Mouse (Mus musculus) liver, adult 2 months (tissue): ENCODE data around the gene 9030025P20Rik. TPM values are rescaled to one million over a fixed set of nuclear protein-coding genes. Genes with fewer than 3 reads are reported as not detected.
"Not testable (repeated sequence)": the region's sequence is repeated elsewhere in the genome, so short reads cannot be mapped to it uniquely, and the experiment has no call there.

ENCODE experiments used
- DNase-seq: peaks from one replicate; pipeline ENCODE4 v3.0.0-alpha.2; 2011; ENCODE audit warnings: low read depth, low spot score; ENCODE audit errors: extremely low read depth
- H3K27ac ChIP-seq: fragments of 200-500 bp; replicated peaks from 2 replicates; pipeline ENCODE4 v1.5.1; 2012; ENCODE audit warnings: low read depth, mild to moderate bottlenecking, control low read depth, inconsistent platforms, low read length; ENCODE audit not compliant: insufficient read depth
- H3K27me3 ChIP-seq: fragments of 200-500 bp; 2 replicates; pipeline ENCODE4 v1.6.1; 2012; ENCODE audit warnings: mild to moderate bottlenecking, moderate library complexity, low read length, inconsistent platforms; ENCODE audit not compliant: control insufficient read depth, insufficient read depth
- H3K36me3 ChIP-seq: fragments of 200-500 bp; 2 replicates; pipeline ENCODE4 v1.6.1; 2012; ENCODE audit warnings: low read length, inconsistent platforms; ENCODE audit not compliant: control insufficient read depth, insufficient read depth
- H3K4me1 ChIP-seq: fragments of 200-500 bp; 2 replicates; pipeline ENCODE4 v1.6.1; 2011; ENCODE audit warnings: low read length; ENCODE audit not compliant: control insufficient read depth, insufficient read depth
- H3K4me3 ChIP-seq: fragments of 200-500 bp; 2 replicates; pipeline ENCODE4 v1.5.1; 2011; ENCODE audit warnings: low read depth, mild to moderate bottlenecking, control low read depth, low read length, moderate library complexity; ENCODE audit not compliant: insufficient read depth
- H3K79me2 ChIP-seq: fragments of 200-500 bp; 2 replicates; pipeline ENCODE4 v1.6.1; 2012; ENCODE audit warnings: inconsistent platforms, mild to moderate bottlenecking, low read length, moderate library complexity; ENCODE audit not compliant: control insufficient read depth, insufficient read depth
- H3K9ac ChIP-seq: fragments of 200-500 bp; 2 replicates; pipeline ENCODE4 v1.6.1; 2012; ENCODE audit warnings: low read depth, mild to moderate bottlenecking, control low read depth, inconsistent platforms, low read length
- CTCF ChIP-seq: fragments of 200-500 bp; IDR thresholded peaks from 2 replicates; pipeline ENCODE4 v1.5.1; 2011; ENCODE audit warnings: low read depth, low read length, control low read depth
- POLR2A ChIP-seq: fragments of 200-500 bp; IDR thresholded peaks from 2 replicates; pipeline ENCODE4 v1.6.1; 2011; ENCODE audit warnings: low read length, control low read depth; ENCODE audit not compliant: insufficient read depth; ENCODE audit errors: extremely low read depth
- WGBS: fragments of 180-500 bp; shearing (Covaris S2); methylation state at CpG from one replicate; pipeline ENCODE4 v1.1.7; 2018; 5-methylcytosine and 5-hydroxymethylcytosine counted together
- polyA plus RNA-seq: library from polyadenylated mRNA; depleted of rRNA; stranded (reverse); fragments of >200 nt; gene quantifications from 2 replicates; pipeline ENCODE4 v1.2.3, GENCODE M21; 2012
- total RNA-seq: library from RNA; depleted of rRNA; stranded (reverse); fragments of >200 nt; gene quantifications from 2 replicates; pipeline ENCODE4 v1.2.3, GENCODE M21; 2014

Gene 9030025P20Rik
- total and polyA plus RNA-seq, 2 experiments = 4.6 to 7.4 TPM

DNA sequence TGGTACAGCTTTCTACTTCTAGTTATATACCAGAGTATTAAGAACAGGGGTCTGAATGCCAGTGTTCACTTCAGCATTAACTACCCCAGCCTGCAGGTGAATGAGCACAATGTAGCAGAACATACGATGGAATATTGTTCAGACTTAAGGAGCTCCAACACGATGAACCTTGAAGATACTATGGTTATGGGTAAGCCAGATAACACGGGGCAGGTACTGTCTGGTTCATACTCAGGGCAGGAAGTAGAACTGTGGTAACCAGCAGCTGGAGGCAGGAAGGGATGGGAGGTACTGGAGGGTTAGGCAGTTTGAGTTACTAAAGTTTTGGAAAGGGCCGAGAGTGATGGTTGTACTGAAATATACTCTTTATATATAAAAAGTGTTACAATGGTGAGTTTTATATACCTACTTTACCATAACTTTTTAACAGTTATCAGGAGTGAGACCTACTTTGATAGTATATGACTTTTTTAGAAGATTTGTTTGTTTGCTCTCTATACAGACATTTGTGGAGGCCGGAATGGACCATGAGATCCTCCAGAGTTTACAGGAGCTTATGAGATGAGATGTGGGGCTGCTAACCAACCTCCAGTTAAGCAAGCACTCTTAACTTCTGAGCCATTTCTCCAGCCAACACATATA, 19.5 kb upstream of the 9030025P20Rik start:
- no peak overlapping the region for H3K4me3 ChIP-seq
- no peak for DNase-seq
- H3K36me3 ChIP-seq = peaks cover 8% of the 10 kb centered on the region
- H3K9ac ChIP-seq = no peak overlapping the region
- WGBS = 82% methylated on average over 5 of the region's 5 CpGs
- no peak overlapping the region for H3K27ac ChIP-seq
- TF ChIP-seq CTCF (no peak), POLR2A (no peak)
- no peaks in the 10 kb centered on the region for H3K27me3 ChIP-seq
- peaks cover 5% of the 10 kb centered on the region; the same call in 1 of the 2 replicates for H3K79me2 ChIP-seq
- peaks cover 5% of the 10 kb centered on the region for H3K4me1 ChIP-seq

DNA sequence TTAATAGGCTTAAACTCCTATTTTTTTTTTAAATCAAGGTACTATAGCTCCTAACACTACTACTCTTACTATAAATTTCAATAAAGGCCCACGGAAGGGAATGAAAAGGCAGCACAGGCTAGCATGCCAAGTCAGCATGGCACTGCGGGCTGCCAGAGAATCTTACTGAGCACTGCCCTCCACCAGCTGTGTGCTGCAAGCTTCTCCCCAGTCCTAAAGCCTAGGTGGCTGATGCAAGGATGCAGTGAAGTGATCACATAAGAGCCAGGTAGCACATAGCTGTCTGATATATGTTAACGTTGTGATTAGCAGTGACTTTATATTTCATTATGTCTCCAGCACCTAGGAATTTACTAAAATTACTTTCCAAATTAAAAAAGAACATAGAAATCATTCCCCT, 18.3 kb upstream of the 9030025P20Rik start:
- H3K4me1 ChIP-seq = peaks cover 5% of the 10 kb centered on the region

DNA sequence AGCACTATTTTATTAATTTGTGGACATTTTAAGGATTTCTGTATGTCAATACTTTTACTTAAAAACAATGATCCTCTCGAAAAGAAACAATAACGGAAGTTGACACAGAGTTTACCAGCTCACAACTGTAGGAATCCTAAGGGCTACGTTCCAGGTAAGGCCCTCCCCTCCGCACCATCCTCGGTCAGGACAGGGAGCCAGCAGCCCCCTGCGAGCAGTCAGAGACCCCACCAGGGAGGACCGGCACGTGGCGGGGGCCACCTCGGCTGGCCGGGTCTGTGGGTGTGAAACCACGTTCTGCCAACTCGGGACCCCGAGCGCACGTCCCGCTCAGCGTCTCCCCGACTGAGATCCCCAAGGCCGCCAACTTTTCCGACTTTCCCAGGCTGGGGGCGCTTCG, 17.7 kb upstream of the 9030025P20Rik start:
- peak; percentile 35 for DNase-seq
- under 1% methylated on average over 19 of the region's 23 CpGs for WGBS
- Histone ChIP-seq H3K36me3 (peaks cover 3% of the 10 kb centered on the region), H3K4me3 (peak overlapping the region; percentile 88), H3K27ac (peak overlapping the region; percentile 81; the same call in 1 of the 2 replicates), H3K4me1 (peaks cover 5% of the 10 kb centered on the region), H3K27me3 (no peaks in the 10 kb centered on the region), H3K9ac (peak overlapping the region; percentile 91), H3K79me2 (peaks cover 5% of the 10 kb centered on the region; the same call in 1 of the 2 replicates)
- TF ChIP-seq CTCF (no peak), POLR2A (no peak)

More for the DNA sequence above, 18.3 kb upstream of the 9030025P20Rik start:
- 12% methylated on average over 3 of the region's 3 CpGs for WGBS
- Histone ChIP-seq H3K36me3 (peaks cover 5% of the 10 kb centered on the region), H3K27me3 (no peaks in the 10 kb centered on the region), H3K27ac (no peak overlapping the region), H3K4me3 (peak overlapping the region; percentile 88; the same call in 1 of the 2 replicates), H3K79me2 (peaks cover 5% of the 10 kb centered on the region; the same call in 1 of the 2 replicates), H3K9ac (peak overlapping the region; percentile 6; the same call in 1 of the 2 replicates)
- DNase-seq = peak; percentile 25
- TF ChIP-seq CTCF (no peak), POLR2A (no peak)

DNA sequence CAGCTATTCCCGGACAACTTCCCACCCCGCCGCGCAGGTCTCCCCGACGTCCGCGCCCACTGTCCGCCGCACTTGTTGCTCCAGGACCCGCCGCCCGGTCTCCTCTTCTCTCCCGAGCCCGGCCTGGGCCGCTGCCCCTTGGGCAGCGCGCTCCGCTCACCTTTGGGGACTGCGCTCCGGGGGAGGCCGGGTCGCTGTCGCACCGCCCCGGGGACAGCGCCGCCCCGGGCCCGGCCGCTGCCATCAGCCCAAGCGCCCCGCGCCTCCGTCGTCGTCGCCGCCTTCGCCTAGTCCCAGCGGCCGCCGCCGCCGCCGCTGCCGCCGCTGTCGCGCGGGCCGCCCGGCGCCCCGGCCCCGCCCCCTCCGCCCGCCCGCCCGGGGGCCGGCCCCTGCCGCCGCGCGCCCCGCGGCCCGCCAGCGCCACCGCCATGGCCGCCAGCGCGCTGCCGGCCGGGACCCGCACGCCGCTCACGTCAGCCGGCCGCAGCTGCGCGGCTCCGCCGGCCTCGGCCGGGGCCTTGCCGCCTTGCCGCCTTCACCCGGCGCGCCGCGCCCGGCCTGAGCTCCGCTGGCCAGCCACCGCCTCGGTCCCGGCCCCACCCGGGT, 17.2 kb upstream of the 9030025P20Rik start, which contains the start of gene Phf10:
Gene Phf10, minus strand, starts transcription at position 323 of the 606 bp plus-strand sequence.
- not testable (repeated sequence) for DNase-seq, H3K4me1 ChIP-seq, H3K27me3 ChIP-seq, H3K36me3 ChIP-seq, H3K79me2 ChIP-seq
- 2% methylated on average over 58 of the region's 100 CpGs for WGBS
- Histone ChIP-seq H3K4me3 (peak within 1 kb of the TSS; percentile 88), H3K27ac (peak within 1 kb of the TSS; percentile 81), H3K9ac (peak within 1 kb of the TSS; percentile 91)

DNA sequence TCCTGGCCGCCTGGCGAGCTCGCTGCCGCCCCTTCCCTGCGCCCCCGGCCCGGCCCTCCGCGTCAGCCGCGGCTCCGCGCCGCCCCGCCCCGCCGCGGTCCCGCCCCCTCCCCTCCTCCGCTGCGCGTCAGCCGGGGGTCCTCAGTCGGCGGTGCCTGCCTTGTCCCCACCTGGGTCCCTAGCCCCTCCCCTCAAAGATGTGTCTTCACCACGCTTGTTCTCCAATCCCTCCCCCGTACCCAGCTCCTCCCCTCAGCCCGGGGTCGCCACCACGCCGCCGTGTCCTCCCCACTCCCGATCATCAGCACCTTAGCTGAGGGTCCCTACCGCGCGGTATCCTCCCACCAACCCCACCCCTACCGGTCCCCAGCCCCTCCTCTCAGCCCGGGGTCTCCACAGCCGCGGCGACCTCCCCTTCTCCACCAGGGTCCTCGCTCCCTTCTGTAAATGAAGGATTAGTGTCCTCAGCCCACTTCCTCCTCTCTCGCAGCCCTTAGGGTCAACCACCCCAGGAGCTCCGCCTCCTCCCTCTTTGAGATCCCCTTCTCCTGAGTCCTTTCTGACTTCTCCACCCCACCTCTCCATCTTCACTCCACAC, 16.6 kb upstream of the 9030025P20Rik start:
- H3K27me3 ChIP-seq, H3K27ac ChIP-seq, H3K4me1 ChIP-seq, DNase-seq, H3K36me3 ChIP-seq, H3K4me3 ChIP-seq, H3K79me2 ChIP-seq, H3K9ac ChIP-seq: not testable (repeated sequence)
- WGBS = no CpG with 5 or more reads among the region's 44 CpGs

DNA sequence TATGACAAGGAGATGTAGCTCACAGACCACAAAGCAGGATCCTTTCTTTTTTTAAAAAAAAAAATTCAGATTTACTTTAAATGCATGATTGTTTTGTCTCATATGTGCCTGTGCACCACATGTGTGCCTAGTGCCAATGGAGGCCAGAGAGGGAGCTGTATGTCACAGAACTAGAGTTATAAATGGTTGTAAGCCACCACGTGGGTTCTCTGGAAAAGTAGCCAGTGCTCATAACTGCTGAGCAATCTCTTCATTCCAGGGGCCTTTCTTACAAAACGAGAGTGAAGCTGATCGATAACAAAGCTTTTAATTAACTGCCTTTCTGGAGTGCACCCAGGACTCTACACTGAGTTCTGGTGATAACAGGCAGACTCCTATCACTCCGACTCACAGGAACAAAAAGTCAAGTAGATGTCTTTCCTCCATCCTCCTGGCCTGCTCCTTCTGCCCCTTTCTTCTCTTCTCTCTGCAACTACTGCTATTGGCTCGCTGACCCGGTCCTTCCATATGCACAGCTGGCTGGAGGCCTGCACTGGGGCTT, 9.8 kb upstream of the 9030025P20Rik start:
- not testable (repeated sequence) for H3K27ac ChIP-seq, H3K27me3 ChIP-seq, H3K4me1 ChIP-seq, H3K36me3 ChIP-seq, H3K79me2 ChIP-seq, DNase-seq, H3K9ac ChIP-seq, H3K4me3 ChIP-seq
- WGBS = no CpG with 5 or more reads among the region's 6 CpGs

DNA sequence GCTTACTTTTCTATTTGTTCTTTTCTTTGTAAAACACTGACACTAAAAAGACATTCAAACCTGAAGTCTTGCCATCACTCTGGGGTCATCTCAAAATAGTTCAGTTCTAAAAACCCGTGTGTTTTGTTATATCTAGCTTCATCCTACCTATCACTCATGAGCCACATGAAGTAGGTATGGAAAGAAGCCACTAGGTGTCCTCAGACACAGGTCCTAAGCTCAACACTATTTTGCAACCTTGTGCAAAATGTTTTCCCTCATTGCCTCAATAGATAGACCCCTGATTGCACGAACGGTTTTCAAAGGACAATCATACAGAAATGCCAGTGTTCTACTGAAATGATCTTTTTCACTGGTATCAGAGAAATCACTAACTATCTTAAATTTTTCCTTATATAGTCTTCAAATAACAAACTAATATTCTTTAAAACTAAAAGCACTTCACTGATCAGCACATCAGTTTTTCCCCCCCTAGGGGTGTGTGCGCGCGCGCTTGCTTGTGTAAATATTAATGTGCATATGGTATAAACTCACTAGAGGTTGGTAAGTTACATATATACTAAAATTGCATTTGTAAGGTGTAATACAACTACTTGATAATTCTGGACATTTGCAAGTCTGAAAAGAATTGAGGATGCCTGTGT, 428 bp upstream of the 9030025P20Rik start:
- DNase-seq, H3K27me3 ChIP-seq, H3K79me2 ChIP-seq, H3K4me1 ChIP-seq, H3K4me3 ChIP-seq, H3K9ac ChIP-seq, H3K36me3 ChIP-seq, H3K27ac ChIP-seq: not testable (repeated sequence)
- WGBS = 0% methylated on average over 4 of the region's 7 CpGs

DNA sequence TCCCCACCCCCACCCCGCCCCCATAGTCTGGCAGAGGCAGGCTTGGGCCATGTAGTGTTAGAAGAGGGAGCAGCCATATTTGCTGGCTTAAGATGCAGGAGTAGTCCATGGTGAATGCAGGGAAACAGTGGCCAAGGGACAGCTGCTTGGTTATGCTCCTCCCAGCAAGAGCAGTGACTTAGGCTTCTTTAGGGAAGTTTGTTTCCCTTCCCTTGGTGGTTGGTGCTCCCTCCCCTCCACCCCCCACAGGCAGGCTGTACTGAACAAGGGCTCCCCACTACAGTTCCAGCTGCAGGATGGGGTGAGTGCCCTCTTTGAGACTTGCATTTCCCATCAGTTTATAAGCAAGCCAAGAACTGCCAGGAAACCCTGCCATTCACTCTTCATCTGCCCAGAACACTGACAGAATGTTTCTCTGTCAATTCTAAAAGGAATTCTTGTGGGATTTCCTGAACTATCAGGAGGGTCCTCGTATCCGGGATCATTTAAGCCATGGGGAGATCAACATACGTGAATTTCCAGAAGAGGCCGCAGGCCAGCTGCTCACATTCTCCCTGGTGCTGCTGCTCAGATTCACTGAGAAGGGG, 11.9 kb downstream of the 9030025P20Rik start:
- DNase-seq, H3K79me2 ChIP-seq, H3K9ac ChIP-seq, H3K36me3 ChIP-seq, H3K4me1 ChIP-seq, H3K4me3 ChIP-seq, H3K27me3 ChIP-seq: not testable (repeated sequence)
- peak overlapping the region; percentile 44; the same call in 1 of the 2 replicates for H3K27ac ChIP-seq
- 55% methylated on average over 4 of the region's 5 CpGs for WGBS
